Mouse (Mus musculus): ENCODE data around the gene Egfr.

Gene Egfr

DNA sequence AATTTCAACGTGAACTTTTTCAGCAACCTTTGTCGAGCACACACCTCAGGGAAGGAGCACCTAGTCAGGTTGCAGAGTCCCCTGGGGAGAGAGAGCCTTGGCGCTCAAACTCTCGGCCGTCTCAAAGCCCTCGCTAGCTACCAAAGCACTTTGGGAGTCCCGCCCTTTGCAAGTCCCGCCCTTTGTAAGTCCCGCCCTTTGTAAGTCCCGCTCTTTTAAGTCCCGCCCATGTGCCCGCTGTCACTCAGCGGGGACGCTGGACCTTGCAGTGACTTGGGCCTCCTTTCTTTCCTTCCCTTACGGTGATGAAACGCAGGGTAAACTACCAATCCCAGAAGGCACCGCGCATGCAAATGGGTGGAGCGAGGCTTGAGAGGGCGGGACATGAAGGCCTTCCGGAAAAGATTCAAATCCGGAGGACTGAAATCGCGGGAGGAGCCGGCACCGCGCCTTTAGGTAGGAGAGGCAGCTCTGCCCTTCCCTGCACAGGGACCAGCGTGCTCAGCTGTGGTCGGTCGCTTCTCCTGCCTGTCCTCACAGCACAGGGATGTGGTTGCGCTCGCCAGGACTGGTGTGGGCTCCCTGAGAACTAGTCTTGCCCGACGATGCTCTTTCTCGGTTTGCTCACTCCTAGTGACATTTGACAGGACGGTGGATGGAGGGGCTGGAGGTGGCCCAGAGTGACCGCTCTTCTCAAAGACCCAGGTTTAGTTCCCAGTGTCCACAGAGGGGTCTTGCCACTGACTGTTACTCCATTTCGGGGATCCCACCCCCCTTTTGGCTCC is 199.2 kb downstream of the Egfr start, which contains the start of gene Fbxo48:
Gene Fbxo48, plus strand, starts transcription at position 400 of the 785 bp plus-strand sequence.
- in situ Hi-C loops (cut with MboI, MseI), result loop anchor here (5.0 to 25.0 kb wide), 2 partner anchors 211 to 424 kb away; partner anchors contain the start of gene Ppp3r1

DNA sequence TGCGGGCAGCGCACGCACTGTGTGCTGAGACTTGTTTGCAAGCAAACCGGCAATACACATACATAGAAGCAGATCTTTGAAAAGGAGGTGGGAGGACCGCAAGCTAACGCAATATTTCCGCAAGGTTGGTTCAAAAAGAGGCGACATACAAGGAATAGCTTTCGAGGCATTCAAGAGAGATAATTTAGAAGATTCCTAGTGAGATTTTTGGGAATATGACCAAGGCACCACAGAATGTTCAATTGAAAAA is 199.7 kb downstream of the Egfr start:
- in situ Hi-C loops (cut with MboI, MseI), result loop anchor here (5.0 to 25.0 kb wide), 2 partner anchors 211 to 424 kb away; partner anchors contain the start of gene Ppp3r1

DNA sequence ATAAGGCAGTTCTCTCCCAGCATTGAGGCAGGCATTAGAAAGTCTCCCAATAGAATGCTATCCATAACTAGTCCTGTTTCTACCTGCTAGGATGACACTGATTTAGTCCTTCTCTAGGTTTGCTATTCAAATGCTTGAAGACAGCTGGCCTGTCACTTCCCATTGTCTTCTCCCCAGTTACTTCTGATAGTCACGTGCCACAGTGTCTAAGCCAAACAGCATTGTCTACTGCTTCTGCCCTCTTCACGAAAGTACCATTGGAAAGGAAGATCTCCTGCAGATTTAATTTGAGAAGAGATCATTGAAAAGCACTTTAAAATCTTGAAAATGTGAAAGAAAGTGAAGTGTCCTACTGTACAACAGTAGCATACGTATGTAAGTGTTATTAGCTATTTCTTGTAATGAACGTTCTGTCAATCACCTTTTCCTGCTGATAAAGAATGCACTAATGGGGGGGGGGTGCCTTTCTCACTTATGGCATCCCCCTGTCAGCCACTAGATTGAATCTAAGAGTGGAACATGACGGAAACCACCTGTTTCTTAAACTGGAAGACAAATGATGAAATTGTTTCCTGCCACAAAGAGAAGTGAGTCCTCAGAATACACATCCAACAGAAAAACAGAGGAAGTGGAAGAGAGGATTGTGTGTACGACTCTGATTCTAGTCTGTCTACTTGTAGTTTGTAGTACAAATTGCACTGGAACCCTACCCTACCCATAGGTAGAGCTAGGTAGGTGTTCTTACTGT is 204.3 kb downstream of the Egfr start:
- in situ Hi-C loops (cut with MboI, MseI), result loop anchor here (25.0 kb wide), 1 partner anchor 206 kb away; the partner anchor contains the start of gene Ppp3r1

DNA sequence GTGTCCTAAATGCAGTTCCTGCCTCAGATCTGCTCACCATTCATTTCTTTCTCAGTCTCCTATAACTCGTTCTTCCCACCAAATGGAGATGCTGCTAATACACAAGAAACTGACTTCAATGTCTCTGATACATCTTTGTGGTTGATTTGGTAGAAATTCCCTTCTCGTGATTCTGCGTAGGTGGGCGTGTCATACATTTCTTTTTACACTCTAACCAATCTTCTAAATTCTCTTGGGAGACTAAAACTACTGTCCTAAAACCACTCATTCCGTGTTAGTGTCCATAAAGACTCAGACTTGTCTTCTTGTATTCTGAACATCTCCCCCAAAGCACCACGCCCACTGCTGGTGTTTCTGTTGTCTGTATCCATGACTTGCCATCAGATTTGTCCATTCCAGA is 205.0 kb downstream of the Egfr start:
- in situ Hi-C loops (cut with MboI, MseI), result loop anchor here (25.0 kb wide), 1 partner anchor 205 kb away; the partner anchor contains the start of gene Ppp3r1

DNA sequence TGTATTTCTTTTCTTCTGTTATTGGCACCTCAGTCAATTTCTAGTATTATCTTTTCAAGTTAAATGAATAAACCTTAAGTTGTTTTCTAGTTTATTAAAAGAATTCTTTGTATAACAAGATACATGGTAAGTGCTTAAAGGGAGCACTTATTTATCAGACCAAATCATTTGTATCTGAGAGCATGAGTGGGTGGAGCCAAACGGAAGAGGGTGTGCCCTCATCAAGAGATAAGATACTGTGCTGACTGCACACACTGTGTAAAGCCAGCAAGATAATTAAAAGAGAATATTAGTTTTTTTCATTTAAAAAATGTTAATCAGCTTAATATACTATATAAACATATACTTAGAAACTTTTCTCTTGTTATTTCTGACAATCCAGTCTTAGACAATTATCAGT is 206.5 kb downstream of the Egfr start:
- in situ Hi-C loops (cut with MboI, MseI), result loop anchor here (25.0 kb wide), 1 partner anchor 204 kb away; the partner anchor contains the start of gene Ppp3r1

Data from T-helper 2 cell (primary cell).